Mouse (Mus musculus) kidney, embryonic 16.5 days (tissue): ENCODE results near the gene Rab11fip4. TPM values are rescaled to one million over a fixed set of nuclear protein-coding genes. Genes with fewer than 3 reads are reported as not detected.

Experiments
- ATAC-seq: fragments of 200-750 bp; cut with Nextera tagmentation; 2 replicates; pipeline ENCODE4 v1.8.0; 2017; ENCODE audit warnings: moderate TSS enrichment; ENCODE audit not compliant: low FRiP score, low TSS enrichment
- H3K27ac ChIP-seq: fragments of 300-500 bp; sonication (generic); 2 replicates; pipeline ENCODE4 v1.5.1; 2014; ENCODE audit warnings: low read length
- H3K27me3 ChIP-seq: fragments of 300-500 bp; sonication (generic); 2 replicates; pipeline ENCODE4 v1.6.1; 2014; ENCODE audit warnings: low read length, control low read depth, mixed read lengths; ENCODE audit not compliant: insufficient read depth
- H3K36me3 ChIP-seq: fragments of 300-500 bp; sonication (generic); 2 replicates; pipeline ENCODE4 v1.6.1; 2014; ENCODE audit warnings: low read length, control low read depth, mixed read lengths; ENCODE audit not compliant: insufficient read depth
- H3K4me1 ChIP-seq: fragments of 300-500 bp; sonication (generic); 2 replicates; pipeline ENCODE4 v1.6.1; 2014; ENCODE audit warnings: low read length, control low read depth, mixed read lengths; ENCODE audit not compliant: insufficient read depth
- H3K4me2 ChIP-seq: fragments of 300-500 bp; sonication (generic); replicated peaks from 2 replicates; pipeline ENCODE4 v1.6.1; 2014; ENCODE audit warnings: low read depth, low read length
- H3K4me3 ChIP-seq: fragments of 300-500 bp; sonication (generic); 2 replicates; pipeline ENCODE4 v1.5.1; 2014; ENCODE audit warnings: mild to moderate bottlenecking, low read length
- H3K9ac ChIP-seq: fragments of 300-500 bp; sonication (generic); replicated peaks from 2 replicates; pipeline ENCODE4 v1.6.1; 2014; ENCODE audit warnings: low read length
- H3K9me3 ChIP-seq: fragments of 300-500 bp; sonication (generic); 2 replicates; pipeline ENCODE4 v1.6.1; 2016; ENCODE audit warnings: low read length, control low read depth
- WGBS: fragments of 180-500 bp; shearing (Covaris S2); extraction: QIAGEN DNeasy Blood & Tissue Kit; methylation state at CpG from one replicate; pipeline ENCODE4 v1.1.7; 2014; 5-methylcytosine and 5-hydroxymethylcytosine counted together
- polyA plus RNA-seq: library from polyadenylated mRNA; unstranded; fragments of >200 nt; fragmentation: Nextera tagmentation; extraction: Ambion mirVana; gene quantifications from 2 replicates; pipeline ENCODE4 v1.2.1, GENCODE M21; 2015

Gene Rab11fip4
- polyA plus RNA-seq, 1 experiment from 2014 or later, result 11.4 TPM

DNA sequence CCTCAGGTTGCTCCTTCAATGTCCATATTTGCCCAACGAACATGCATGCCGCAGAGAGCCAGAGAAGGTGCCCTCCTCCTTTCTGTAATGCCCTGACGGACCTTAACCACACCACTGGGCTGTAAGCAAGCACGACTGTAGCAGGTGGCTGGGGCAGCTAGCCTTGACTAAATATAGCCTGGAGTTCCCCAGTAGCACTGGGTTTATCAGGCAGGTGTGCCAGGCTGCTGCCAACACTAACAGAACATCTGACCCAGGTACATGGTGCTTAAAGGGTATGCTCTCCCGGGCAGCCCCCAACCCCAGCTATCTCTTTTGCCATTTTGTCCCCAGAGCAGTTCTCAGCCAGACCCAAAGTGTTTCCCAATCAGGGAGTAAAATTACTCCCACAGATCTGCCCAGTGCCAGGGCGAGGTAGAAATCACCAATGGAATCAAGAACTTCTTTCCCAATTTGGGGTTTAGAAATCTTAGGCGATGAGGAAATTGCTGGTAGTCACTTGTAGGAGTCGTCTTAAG lies 127.9 kb downstream of the Rab11fip4 start:
- no peak overlapping the region for H3K4me2 ChIP-seq
- WGBS, result 68% methylated on average over 8 of the region's 8 CpGs
- H3K9me3 ChIP-seq, result no peaks in the 10 kb centered on the region
- no peak overlapping the region for H3K4me3 ChIP-seq
- no peaks in the 10 kb centered on the region for H3K27me3 ChIP-seq
- no peaks in the 10 kb centered on the region for H3K36me3 ChIP-seq
- peaks cover 25% of the 10 kb centered on the region for H3K4me1 ChIP-seq
- no peak for ATAC-seq
- H3K27ac ChIP-seq, result no peak overlapping the region
- no peak overlapping the region for H3K9ac ChIP-seq

GRCm38 (mm10) chr11:79720737-79721136 lies 129.7 kb downstream of the Rab11fip4 start:
- Histone ChIP-seq H3K4me3 (no peak overlapping the region), H3K36me3 (no peaks in the 10 kb centered on the region), H3K27ac (no peak overlapping the region), H3K4me1 (peaks cover 17% of the 10 kb centered on the region; the same call in 1 of the 2 replicates), H3K9ac (no peak overlapping the region), H3K27me3 (no peaks in the 10 kb centered on the region), H3K9me3 (no peaks in the 10 kb centered on the region), H3K4me2 (no peak overlapping the region)
- WGBS, result 73% methylated on average over 4 of the region's 4 CpGs
- ATAC-seq, result no peak

GRCm38 (mm10) chr11:79722811-79723210 lies 131.8 kb downstream of the Rab11fip4 start:
- Histone ChIP-seq H3K9ac (no peak overlapping the region), H3K27ac (no peak overlapping the region), H3K4me2 (no peak overlapping the region), H3K4me1 (peaks cover 4% of the 10 kb centered on the region; the same call in 1 of the 2 replicates), H3K4me3 (no peak overlapping the region), H3K9me3 (no peaks in the 10 kb centered on the region), H3K36me3 (no peaks in the 10 kb centered on the region), H3K27me3 (no peaks in the 10 kb centered on the region)
- no peak for ATAC-seq
- WGBS, result 87% methylated on average over 5 of the region's 5 CpGs

GRCm38 (mm10) chr11:79725005-79725404 lies 134.0 kb downstream of the Rab11fip4 start:
- ATAC-seq, result no peak
- no peak overlapping the region for H3K27ac ChIP-seq
- H3K9ac ChIP-seq, result no peak overlapping the region
- H3K4me1 ChIP-seq, result no peaks in the 10 kb centered on the region
- no peaks in the 10 kb centered on the region for H3K27me3 ChIP-seq
- H3K4me3 ChIP-seq, result no peak overlapping the region
- 84% methylated on average over 6 of the region's 6 CpGs for whole genome bisulfite sequencing
- no peaks in the 10 kb centered on the region for H3K9me3 ChIP-seq
- no peak overlapping the region for H3K4me2 ChIP-seq
- no peaks in the 10 kb centered on the region for H3K36me3 ChIP-seq

DNA sequence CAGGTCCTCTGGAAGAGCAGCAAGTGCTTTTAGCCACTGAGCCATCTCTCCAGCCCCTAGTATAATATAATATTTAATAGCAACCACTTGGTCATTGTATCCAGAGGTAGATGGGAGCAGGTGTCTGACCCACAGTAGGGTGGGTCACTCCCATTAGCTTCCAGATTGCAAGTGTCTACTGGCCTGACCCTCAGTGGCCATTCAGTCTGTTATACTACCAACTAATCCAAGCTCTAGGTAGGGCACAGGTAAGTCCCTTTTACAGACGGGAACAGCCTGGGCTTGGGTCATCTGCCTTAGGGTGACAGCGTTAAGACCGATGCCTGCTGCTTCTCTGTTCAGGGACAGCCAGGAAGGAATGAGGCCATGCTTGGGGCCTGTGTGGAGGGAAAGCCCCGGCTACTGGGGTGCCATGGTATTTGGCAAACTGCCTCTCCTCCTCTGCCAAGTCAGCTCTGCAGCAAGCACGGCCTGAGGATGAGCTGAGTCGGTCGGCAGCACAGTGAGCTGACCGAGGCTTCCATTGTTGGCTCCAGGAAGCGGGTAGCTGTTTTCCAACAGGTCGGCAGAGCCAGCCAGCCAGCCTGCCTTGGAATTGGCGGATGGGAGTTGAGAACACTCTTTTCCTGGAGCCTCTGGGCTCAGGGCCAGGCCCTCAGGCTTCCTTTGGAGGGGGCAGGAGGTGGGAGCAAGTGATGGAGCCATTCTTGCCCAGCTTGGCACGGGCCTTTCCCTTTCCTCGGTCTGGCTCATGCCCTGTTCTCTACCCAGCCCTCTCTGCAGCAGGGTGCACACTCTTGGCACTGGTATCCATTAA lies 138.4 kb downstream of the Rab11fip4 start:
- Histone ChIP-seq H3K27me3 (no peaks in the 10 kb centered on the region), H3K9ac (no peak overlapping the region), H3K4me3 (no peak overlapping the region), H3K4me1 (no peaks in the 10 kb centered on the region), H3K9me3 (no peaks in the 10 kb centered on the region; the same call in 1 of the 2 replicates), H3K4me2 (no peak overlapping the region), H3K36me3 (peaks cover 6% of the 10 kb centered on the region; the same call in 1 of the 2 replicates), H3K27ac (peak overlapping the region; percentile 71)
- ATAC-seq, result peak; percentile 31; the same call in 1 of the 2 replicates
- WGBS, result 73% methylated on average over 13 of the region's 13 CpGs

DNA sequence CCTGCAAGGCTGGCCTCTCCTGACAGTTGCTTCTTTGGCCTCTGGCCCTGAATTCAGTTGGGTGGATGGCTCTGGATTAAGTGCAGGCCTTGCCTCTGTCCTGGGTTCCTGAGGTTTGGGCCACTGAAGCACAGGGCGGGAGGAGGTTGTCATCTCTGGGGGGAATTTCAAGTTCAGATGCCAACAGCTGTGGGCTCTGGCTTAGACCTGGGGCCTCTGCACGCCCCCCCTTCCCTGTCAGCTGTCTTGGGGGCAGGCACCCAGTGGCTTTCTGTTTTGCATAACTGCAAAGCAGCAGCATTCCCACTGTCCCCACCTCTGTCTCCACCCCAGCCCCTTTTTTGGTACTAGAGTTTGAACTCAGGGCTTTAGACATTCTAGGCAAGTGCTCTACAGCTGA lies 139.4 kb downstream of the Rab11fip4 start:
- Histone ChIP-seq H3K4me2 (no peak overlapping the region), H3K4me3 (no peak overlapping the region), H3K9me3 (no peaks in the 10 kb centered on the region; the same call in 1 of the 2 replicates), H3K9ac (no peak overlapping the region), H3K27ac (no peak overlapping the region), H3K27me3 (no peaks in the 10 kb centered on the region), H3K36me3 (peaks cover 6% of the 10 kb centered on the region; the same call in 1 of the 2 replicates), H3K4me1 (no peaks in the 10 kb centered on the region)
- 73% methylated on average over 2 of the region's 2 CpGs for WGBS
- ATAC-seq, result no peak

DNA sequence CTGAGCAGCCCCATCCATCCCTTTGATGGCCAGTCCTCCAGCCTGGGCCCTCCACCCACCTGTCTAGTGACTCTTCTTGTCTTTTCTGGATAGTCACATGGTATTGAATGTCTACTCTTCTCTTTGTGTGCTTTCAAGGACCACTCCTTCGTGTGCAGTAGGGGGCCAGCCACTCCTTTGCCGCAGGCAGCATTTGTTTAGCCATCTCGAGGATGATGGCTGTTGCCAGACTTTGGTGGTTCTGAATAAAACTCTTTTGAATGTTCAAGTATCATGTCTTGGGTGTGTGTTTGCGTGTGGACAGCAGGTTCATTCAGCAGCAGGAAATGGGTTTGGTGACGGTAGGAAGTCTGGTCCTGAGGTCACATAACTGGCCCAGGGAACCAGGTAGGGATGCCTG lies 140.5 kb downstream of the Rab11fip4 start:
- H3K9ac ChIP-seq, result no peak overlapping the region
- H3K36me3 ChIP-seq, result peaks cover 6% of the 10 kb centered on the region; the same call in 1 of the 2 replicates
- no peaks in the 10 kb centered on the region for H3K27me3 ChIP-seq
- no peak overlapping the region for H3K4me3 ChIP-seq
- H3K9me3 ChIP-seq, result no peaks in the 10 kb centered on the region; the same call in 1 of the 2 replicates
- H3K4me1 ChIP-seq, result peaks cover 3% of the 10 kb centered on the region
- 85% methylated on average over 5 of the region's 5 CpGs for WGBS
- H3K4me2 ChIP-seq, result no peak overlapping the region
- ATAC-seq, result no peak
- H3K27ac ChIP-seq, result no peak overlapping the region

GRCm38 (mm10) chr11:79733013-79733412 lies 142.0 kb downstream of the Rab11fip4 start:
- 74% methylated on average over 6 of the region's 6 CpGs for WGBS
- no peaks in the 10 kb centered on the region for H3K27me3 ChIP-seq
- no peak overlapping the region for H3K4me2 ChIP-seq
- H3K4me3 ChIP-seq, result no peak overlapping the region
- no peak for ATAC-seq
- peaks cover 17% of the 10 kb centered on the region for H3K4me1 ChIP-seq
- H3K9ac ChIP-seq, result no peak overlapping the region
- H3K9me3 ChIP-seq, result no peaks in the 10 kb centered on the region; the same call in 1 of the 2 replicates
- H3K36me3 ChIP-seq, result peaks cover 6% of the 10 kb centered on the region; the same call in 1 of the 2 replicates
- H3K27ac ChIP-seq, result no peak overlapping the region

DNA sequence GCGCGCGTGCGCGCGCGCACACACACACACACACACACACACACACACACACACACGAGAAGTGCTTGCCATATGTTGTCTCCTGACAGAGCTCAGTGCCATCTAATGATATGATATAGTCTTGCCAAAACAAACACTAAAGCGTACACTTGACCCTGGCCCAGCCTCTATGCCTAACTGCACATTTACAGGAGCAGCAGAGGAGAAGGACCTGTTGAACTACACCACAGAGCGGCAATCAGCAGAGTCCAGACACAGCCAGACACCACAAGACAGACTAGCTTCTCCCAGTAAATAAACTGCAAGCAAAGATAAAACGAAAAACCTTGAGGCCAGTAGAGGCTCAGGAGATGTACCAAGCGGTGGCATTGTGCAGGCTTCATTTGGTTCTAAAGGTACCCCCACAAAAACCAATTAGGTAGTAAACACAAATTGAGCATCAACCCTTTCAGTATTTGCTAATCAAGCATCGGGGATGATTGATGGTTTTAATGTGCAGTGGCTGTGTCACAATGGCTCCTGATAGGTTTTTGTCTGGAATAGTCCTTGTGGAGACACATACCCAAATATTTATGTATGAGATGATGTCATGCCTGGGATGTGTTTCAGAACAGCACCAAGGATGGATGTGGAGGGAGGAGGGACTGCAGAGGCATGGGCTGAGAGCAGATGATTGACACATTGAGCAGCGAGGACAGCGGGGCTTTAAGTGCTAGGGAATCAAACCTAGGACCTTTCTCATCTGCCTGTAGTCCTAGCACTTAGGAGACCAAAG lies 145.4 kb downstream of the Rab11fip4 start:
- Histone ChIP-seq H3K36me3 (peaks cover under 1% of the 10 kb centered on the region; the same call in 1 of the 2 replicates), H3K27ac (no peak overlapping the region), H3K4me1 (peaks cover 40% of the 10 kb centered on the region), H3K27me3 (no peaks in the 10 kb centered on the region), H3K9me3 (no peaks in the 10 kb centered on the region; the same call in 1 of the 2 replicates), H3K4me3 (no peak overlapping the region), H3K4me2 (no peak overlapping the region), H3K9ac (no peak overlapping the region)
- 65% methylated on average over 10 of the region's 15 CpGs for WGBS
- no peak for ATAC-seq
